Comparison of ENCODE assay signal across 8 mouse cellular contexts in the genomic region with DNA sequence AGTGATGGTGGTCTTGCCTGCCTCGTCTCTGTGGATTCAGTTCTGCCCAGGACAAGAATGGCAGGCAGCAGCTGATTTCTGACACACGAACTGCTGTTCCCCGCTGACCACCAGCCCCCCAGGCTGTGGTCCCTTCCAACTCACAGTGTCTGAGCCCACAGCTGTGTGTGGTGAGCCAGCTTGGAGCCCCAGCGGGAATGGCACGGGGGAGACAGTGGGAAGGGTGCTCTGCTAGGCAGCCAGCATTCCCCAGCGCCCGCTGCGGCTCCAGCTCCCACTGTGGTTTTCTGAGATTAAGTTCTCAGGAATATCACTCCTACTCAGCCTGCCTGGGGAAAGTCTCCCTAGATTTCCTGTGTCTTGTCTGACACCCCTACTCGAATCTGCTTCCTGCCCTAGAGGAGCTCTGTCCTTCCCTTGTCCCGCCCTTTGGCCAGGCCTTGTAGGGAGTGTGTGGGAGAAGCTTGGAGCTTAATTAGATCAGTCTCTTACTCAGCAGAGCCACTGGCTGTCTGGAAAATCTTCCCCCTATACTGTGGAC. TPM values are rescaled to one million over a fixed set of nuclear protein-coding genes. Genes with fewer than 3 reads are reported as not detected.
DNase-seq lines count a peak whose midpoint lies in the region; ATAC-seq lines count a peak whose summit lies in the region.

No protein-coding gene starts in this region.

- no peak overlapping the region for H3K9ac ChIP-seq in hindbrain, embryonic 13.5 days
- H3K9ac ChIP-seq in hindbrain, embryonic 14.5 days: no peak overlapping the region
- H3K9ac ChIP-seq in heart, embryonic 14.5 days (ENCODE audit: low read length): no peak overlapping the region
- no peak overlapping the region for H3K9ac ChIP-seq in midbrain, embryonic 15.5 days

- no peak for DNase-seq in hindbrain, embryonic 14.5 days (ENCODE audit: low spot score)
- DNase-seq in left cerebral cortex, postnatal 36 days (ENCODE audit: low spot score in 2 of 2): peak; percentile 48
- peak; percentile 48 for DNase-seq in ovary, postnatal 36 days (ENCODE audit: low spot score)
- DNase-seq in thymus, postnatal 4 days: no peak

- H3K4me3 ChIP-seq in hindbrain, embryonic 13.5 days: no peak overlapping the region
- no peak overlapping the region for H3K4me3 ChIP-seq in hindbrain, embryonic 14.5 days (replicated peaks; ENCODE audit: low read length)
- H3K4me3 ChIP-seq in brown adipose tissue, adult 24 weeks (ENCODE audit: insufficient read depth, low read depth, low read length): no peak overlapping the region
- no peak overlapping the region for H3K4me3 ChIP-seq in heart, embryonic 14.5 days (ENCODE audit: control insufficient read depth in 1 of 2, insufficient read depth in 1 of 2, low read depth in 1 of 2, low read length in 2 of 2)
- H3K4me3 ChIP-seq in midbrain, embryonic 15.5 days: no peak overlapping the region

- no peak overlapping the region for H3K4me2 ChIP-seq in hindbrain, embryonic 13.5 days
- H3K4me2 ChIP-seq in hindbrain, embryonic 14.5 days (replicated peaks): no peak overlapping the region
- H3K4me2 ChIP-seq in heart, embryonic 14.5 days (ENCODE audit: low read length): peak overlapping the region; percentile 11; the same call in 1 of the 2 replicates
- H3K4me2 ChIP-seq in midbrain, embryonic 15.5 days: no peak overlapping the region

- H3K27me3 ChIP-seq in hindbrain, embryonic 13.5 days: no peaks in the 10 kb centered on the region
- H3K27me3 ChIP-seq in hindbrain, embryonic 14.5 days (ENCODE audit: control insufficient read depth, insufficient read depth, low read length): no peaks in the 10 kb centered on the region
- no peaks in the 10 kb centered on the region for H3K27me3 ChIP-seq in heart, embryonic 14.5 days (ENCODE audit: control insufficient read depth, insufficient read depth, low read length)
- H3K27me3 ChIP-seq in midbrain, embryonic 15.5 days (replicated peaks): no peaks in the 10 kb centered on the region

- H3K27ac ChIP-seq in hindbrain, embryonic 13.5 days: 0 out of 2 replicates have a peak overlapping the region, but pooled peaks have one; percentile 23
- H3K27ac ChIP-seq in hindbrain, embryonic 14.5 days: no peak overlapping the region
- H3K27ac ChIP-seq in brown adipose tissue, adult 24 weeks (replicated peaks; ENCODE audit: low read depth, low read length): 0 out of 2 replicates have a peak overlapping the region, but pooled peaks have one; percentile 3
- H3K27ac ChIP-seq in heart, embryonic 14.5 days (replicated peaks in 1 of 2; ENCODE audit: control insufficient read depth in 1 of 2, insufficient read depth in 1 of 2, low read depth in 2 of 2, low read length in 2 of 2): peak overlapping the region; percentile 55 to 65
- H3K27ac ChIP-seq in midbrain, embryonic 15.5 days: no peak overlapping the region

- intact Hi-C loops in left cerebral cortex, postnatal 36 days (cut with DNase I): no loop called here

- H3K4me1 ChIP-seq in hindbrain, embryonic 13.5 days (replicated peaks): 0 out of 2 replicates have a peak, but pooled peaks cover 5% of the 10 kb centered on the region
- H3K4me1 ChIP-seq in hindbrain, embryonic 14.5 days (replicated peaks; ENCODE audit: control insufficient read depth, insufficient read depth, low read length): no peaks in the 10 kb centered on the region
- H3K4me1 ChIP-seq in brown adipose tissue, adult 24 weeks (ENCODE audit: control insufficient read depth, insufficient read depth, insufficient read length, low read length): peaks cover 6% of the 10 kb centered on the region; the same call in 1 of the 2 replicates
- peaks cover 39 to 56% of the 10 kb centered on the region in 2 experiments for H3K4me1 ChIP-seq in heart, embryonic 14.5 days (ENCODE audit: control insufficient read depth in 2 of 2, insufficient read depth in 2 of 2, low read length in 2 of 2)
- H3K4me1 ChIP-seq in midbrain, embryonic 15.5 days: no peaks in the 10 kb centered on the region

- H3K9me3 ChIP-seq in hindbrain, embryonic 13.5 days: no peaks in the 10 kb centered on the region
- H3K9me3 ChIP-seq in hindbrain, embryonic 14.5 days (ENCODE audit: control insufficient read depth, low read length): no peaks in the 10 kb centered on the region
- H3K9me3 ChIP-seq in heart, embryonic 14.5 days (ENCODE audit: control insufficient read depth, low read length): no peaks in the 10 kb centered on the region
- H3K9me3 ChIP-seq in midbrain, embryonic 15.5 days: no peaks in the 10 kb centered on the region

- no peak for ATAC-seq in hindbrain, embryonic 13.5 days (ENCODE audit: low FRiP score)
- no peak for ATAC-seq in hindbrain, embryonic 14.5 days (ENCODE audit: low FRiP score)
- 0 out of 2 replicates have a peak, but pooled peaks have one; percentile 10 for ATAC-seq in heart, embryonic 14.5 days (ENCODE audit: insufficient number of reproducible peaks, insufficient read depth, low FRiP score, low read depth)
- ATAC-seq in midbrain, embryonic 15.5 days (replicated peaks): no peak

- WGBS in hindbrain, embryonic 13.5 days: 61% methylated on average over 10 of the region's 10 CpGs
- 58% methylated on average over 10 of the region's 10 CpGs for WGBS in hindbrain, embryonic 14.5 days
- 20% methylated on average over 10 of the region's 10 CpGs for WGBS in heart, embryonic 14.5 days
- WGBS in midbrain, embryonic 15.5 days: 52% methylated on average over 10 of the region's 10 CpGs

- H3K36me3 ChIP-seq in hindbrain, embryonic 13.5 days: peaks cover 25% of the 10 kb centered on the region
- H3K36me3 ChIP-seq in hindbrain, embryonic 14.5 days (replicated peaks; ENCODE audit: control insufficient read depth, insufficient read depth): peaks cover 26% of the 10 kb centered on the region
- H3K36me3 ChIP-seq in heart, embryonic 14.5 days (ENCODE audit: control insufficient read depth, insufficient read depth, low read length): peaks cover 42% of the 10 kb centered on the region
- H3K36me3 ChIP-seq in midbrain, embryonic 15.5 days (replicated peaks): peaks cover 5% of the 10 kb centered on the region; the same call in 1 of the 2 replicates

RNA-seq across cellular contexts. Expression of a gene that starts 7.8 kb away (rescaled TPM):
- polyA plus RNA-seq in hindbrain, embryonic 13.5 days (2015; fragmentation: Nextera tagmentation; extraction: Ambion mirVana): 22.0 and 26.4 TPM in 2 replicates
- polyA plus RNA-seq in hindbrain, embryonic 14.5 days (2014; fragmentation: Nextera tagmentation; extraction: Ambion mirVana): 17.7 and 18.7 TPM in 2 replicates
- polyA plus RNA-seq in brown adipose tissue, adult 24 weeks (2012; ENCODE audit: insufficient read depth, insufficient read length, missing spikeins): not detected in 2 replicates
- 82.9 and 97.9 TPM in 2 replicates for polyA plus RNA-seq in heart, embryonic 14.5 days (2014; fragmentation: Nextera tagmentation; extraction: Ambion mirVana)
- total RNA-seq in left cerebral cortex, postnatal 36 days (2021): 1 to 10 TPM; 1.5 TPM
- polyA plus RNA-seq in midbrain, embryonic 15.5 days (2015; fragmentation: Nextera tagmentation; extraction: Ambion mirVana): 15.7 and 17.8 TPM in 2 replicates

RNA-seq across cellular contexts. Expression of a gene that starts 29.0 kb away (rescaled TPM):
- 12.4 and 15.6 TPM in 2 replicates for polyA plus RNA-seq in hindbrain, embryonic 13.5 days (2015; fragmentation: Nextera tagmentation; extraction: Ambion mirVana)
- polyA plus RNA-seq in hindbrain, embryonic 14.5 days (2014; fragmentation: Nextera tagmentation; extraction: Ambion mirVana): 7.3 and 7.9 TPM in 2 replicates
- 11.2 and 29.0 TPM in 2 replicates for polyA plus RNA-seq in brown adipose tissue, adult 24 weeks (2012; ENCODE audit: insufficient read depth, insufficient read length, missing spikeins)
- 7.3 and 10.8 TPM in 2 replicates for polyA plus RNA-seq in heart, embryonic 14.5 days (2014; fragmentation: Nextera tagmentation; extraction: Ambion mirVana)
- 10 to 100 TPM; 16.1 to 21.0 TPM for total RNA-seq in left cerebral cortex, postnatal 36 days (2021)
- 15.8 and 15.9 TPM in 2 replicates for polyA plus RNA-seq in midbrain, embryonic 15.5 days (2015; fragmentation: Nextera tagmentation; extraction: Ambion mirVana)

RNA-seq across cellular contexts. Expression of a gene that starts 46.2 kb away (rescaled TPM):
- 4.7 and 5.0 TPM in 2 replicates for polyA plus RNA-seq in hindbrain, embryonic 13.5 days (2015; fragmentation: Nextera tagmentation; extraction: Ambion mirVana)
- 3.0 and 3.3 TPM in 2 replicates for polyA plus RNA-seq in hindbrain, embryonic 14.5 days (2014; fragmentation: Nextera tagmentation; extraction: Ambion mirVana)
- 19.7 and 29.7 TPM in 2 replicates for polyA plus RNA-seq in brown adipose tissue, adult 24 weeks (2012; ENCODE audit: insufficient read depth, insufficient read length, missing spikeins)
- polyA plus RNA-seq in heart, embryonic 14.5 days (2014; fragmentation: Nextera tagmentation; extraction: Ambion mirVana): 11.1 and 11.6 TPM in 2 replicates
- 1 to 10 TPM; 6.5 to 8.4 TPM for total RNA-seq in left cerebral cortex, postnatal 36 days (2021)
- 5.8 TPM in 2 replicates for polyA plus RNA-seq in midbrain, embryonic 15.5 days (2015; fragmentation: Nextera tagmentation; extraction: Ambion mirVana)

Comparison
In these comparisons a context has a peak if more than half of its experiments do, and no peak if none do; other contexts are left out.
1. H3K27ac ChIP-seq: peak in hindbrain, embryonic 13.5 days (single experiment), brown adipose tissue, adult 24 weeks (single experiment) and heart, embryonic 14.5 days (2 of 2); none in hindbrain, embryonic 14.5 days (single experiment) and midbrain, embryonic 15.5 days (single experiment).
2. DNase-seq: peak in left cerebral cortex, postnatal 36 days (2 of 2) and ovary, postnatal 36 days (single experiment); none in hindbrain, embryonic 14.5 days (single experiment) and thymus, postnatal 4 days (single experiment).
3. RNA of a gene that starts 7.8 kb away (polyA plus RNA-seq): 82.9 to 97.9 TPM in heart, embryonic 14.5 days, 22.0 to 26.4 TPM in hindbrain, embryonic 13.5 days, 17.7 to 18.7 TPM in hindbrain, embryonic 14.5 days and 15.7 to 17.8 TPM in midbrain, embryonic 15.5 days; not detected in brown adipose tissue, adult 24 weeks; every median in the first group is over 10 times any median in the second.